ENCODE assay signal across 21 mouse cellular contexts in the genomic region with DNA sequence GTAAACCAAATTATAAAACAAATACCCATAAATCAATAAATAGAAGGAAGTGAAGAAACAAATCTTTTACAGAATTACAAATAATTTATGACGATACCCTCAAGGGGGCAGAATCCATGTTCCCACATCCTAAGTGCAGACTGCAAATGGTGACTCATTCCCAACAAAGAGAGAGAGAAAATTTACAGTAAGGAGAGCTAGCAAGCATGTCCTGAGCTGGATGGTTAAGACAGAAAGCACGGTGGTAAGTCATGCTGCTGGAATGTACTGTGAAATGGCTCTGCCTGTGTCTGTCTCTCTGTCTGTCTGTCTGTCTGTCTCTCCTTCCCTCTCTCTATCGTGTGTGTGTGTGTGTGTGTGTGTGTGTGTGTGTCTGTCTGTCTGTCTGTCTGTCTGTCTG.
DNase-seq lines count a peak whose midpoint lies in the region; ATAC-seq and TF ChIP-seq lines count a peak whose summit lies in the region.
"Had no signal": no experiment of that assay in that cellular context is flagged by ENCODE, and none has a peak within 500 bp of the region (broad histone marks: within the 10 kb centered on the region; RNA-seq: fewer than 3 reads in every experiment).

No protein-coding gene starts in this region.

- H3K9me3 ChIP-seq in kidney, postnatal 0 days (replicated peaks; ENCODE audit: low read length) = no peaks in the 10 kb centered on the region
- H3K9me3 ChIP-seq in stomach, postnatal 0 days (ENCODE audit: control insufficient read depth, low read length) = no peaks in the 10 kb centered on the region
- H3K9me3 ChIP-seq in embryonic facial prominence, embryonic 10.5 days = no peaks in the 10 kb centered on the region
- H3K9me3 ChIP-seq in midbrain, embryonic 16.5 days (replicated peaks; ENCODE audit: control insufficient read depth, low read length, poor library complexity, severe bottlenecking) = no peaks in the 10 kb centered on the region
- H3K9me3 ChIP-seq: embryonic facial prominence, embryonic 15.5 days; forebrain, embryonic 12.5 days; heart, embryonic 13.5 days; hindbrain, embryonic 15.5 days had no signal

- no peaks in the 10 kb centered on the region for H3K27me3 ChIP-seq in kidney, postnatal 0 days (ENCODE audit: insufficient read depth, low read length)
- no peaks in the 10 kb centered on the region for H3K27me3 ChIP-seq in stomach, postnatal 0 days (ENCODE audit: control insufficient read depth, insufficient read depth, low read length)
- H3K27me3 ChIP-seq in embryonic facial prominence, embryonic 10.5 days (replicated peaks; ENCODE audit: low read depth, poor library complexity, severe bottlenecking) = no peaks in the 10 kb centered on the region
- H3K27me3 ChIP-seq in midbrain, embryonic 16.5 days (ENCODE audit: control insufficient read depth, insufficient read depth, low read depth, low read length) = no peaks in the 10 kb centered on the region
- H3K27me3 ChIP-seq: CH12.LX; embryonic facial prominence, embryonic 15.5 days; forebrain, embryonic 12.5 days; heart, embryonic 13.5 days; hindbrain, embryonic 15.5 days had no signal

- H3K9ac ChIP-seq in kidney, postnatal 0 days (ENCODE audit: low read depth, low read length) = no peak overlapping the region
- H3K9ac ChIP-seq in stomach, postnatal 0 days (ENCODE audit: low read length) = no peak overlapping the region
- H3K9ac ChIP-seq in midbrain, embryonic 16.5 days (ENCODE audit: low read depth, low read length) = no peak overlapping the region
- H3K9ac ChIP-seq: embryonic facial prominence, embryonic 15.5 days; forebrain, embryonic 12.5 days; heart, embryonic 13.5 days; hindbrain, embryonic 15.5 days had no signal

- H3K27ac ChIP-seq in kidney, postnatal 0 days = no peak overlapping the region
- H3K27ac ChIP-seq in stomach, postnatal 0 days (replicated peaks) = no peak overlapping the region
- H3K27ac ChIP-seq in embryonic facial prominence, embryonic 10.5 days (replicated peaks) = no peak overlapping the region
- H3K27ac ChIP-seq in midbrain, embryonic 16.5 days (ENCODE audit: low read length) = no peak overlapping the region
- H3K27ac ChIP-seq: embryonic facial prominence, embryonic 15.5 days; forebrain, embryonic 12.5 days; gastrocnemius, adult 2 months; heart, embryonic 13.5 days; hindbrain, embryonic 15.5 days had no signal

- peak; percentile 53 for DNase-seq in kidney, postnatal 0 days (ENCODE audit: low spot score)
- no peak for DNase-seq in kidney, postnatal 25 days
- peak; percentile 63 for DNase-seq in Muller cell, postnatal 12 days (ENCODE audit: inconsistent ontology term)
- peak; percentile 3 for DNase-seq in brain, adult 2 months (ENCODE audit: low read depth, low spot score)
- no peak for DNase-seq in stomach, postnatal 0 days (ENCODE audit: low spot score)
- DNase-seq in embryonic facial prominence, embryonic 10.5 days (ENCODE audit: low spot score) = no peak
- DNase-seq: adrenal gland, postnatal 14 days; cerebellum, adult 18-20 months; cerebellum, adult 9-11 months; cerebellum, postnatal 36 days; gastrocnemius, adult 2 months; gastrocnemius, postnatal 25 days; heart, adult 11 months; heart, postnatal 36 days had no signal

- no peak overlapping the region for H3K4me2 ChIP-seq in kidney, postnatal 0 days (ENCODE audit: low read length)
- H3K4me2 ChIP-seq in stomach, postnatal 0 days (replicated peaks; ENCODE audit: low read depth) = no peak overlapping the region
- no peak overlapping the region for H3K4me2 ChIP-seq in midbrain, embryonic 16.5 days (ENCODE audit: low read length)
- H3K4me2 ChIP-seq: embryonic facial prominence, embryonic 15.5 days; forebrain, embryonic 12.5 days; heart, embryonic 13.5 days; hindbrain, embryonic 15.5 days had no signal

- no peak; the same call in 1 of the 2 replicates for ATAC-seq in kidney, postnatal 0 days (replicated peaks; ENCODE audit: low FRiP score, low read depth)
- ATAC-seq in stomach, postnatal 0 days (ENCODE audit: low FRiP score, low TSS enrichment) = no peak
- no peak for ATAC-seq in midbrain, embryonic 16.5 days
- ATAC-seq: forebrain, embryonic 16.5 days had no signal

- no peak overlapping the region for H3K4me3 ChIP-seq in kidney, postnatal 0 days (replicated peaks; ENCODE audit: low read depth, low read length)
- no peak overlapping the region for H3K4me3 ChIP-seq in stomach, postnatal 0 days (ENCODE audit: low read depth, low read length)
- H3K4me3 ChIP-seq in embryonic facial prominence, embryonic 10.5 days = no peak overlapping the region
- H3K4me3 ChIP-seq in midbrain, embryonic 16.5 days (ENCODE audit: low read depth, low read length) = no peak overlapping the region
- H3K4me3 ChIP-seq: embryonic facial prominence, embryonic 15.5 days; forebrain, embryonic 12.5 days; gastrocnemius, adult 2 months; heart, embryonic 13.5 days; hindbrain, embryonic 15.5 days had no signal

- no peak for TF ChIP-seq EP300 in stomach, postnatal 0 days (optimal IDR thresholded peaks at IDR 0.05)

- no peaks in the 10 kb centered on the region for H3K36me3 ChIP-seq in kidney, postnatal 0 days (ENCODE audit: insufficient read depth, low read length)
- no peaks in the 10 kb centered on the region for H3K36me3 ChIP-seq in stomach, postnatal 0 days (ENCODE audit: control insufficient read depth, insufficient read depth, low read length)
- H3K36me3 ChIP-seq in embryonic facial prominence, embryonic 10.5 days (replicated peaks) = no peaks in the 10 kb centered on the region
- H3K36me3 ChIP-seq in midbrain, embryonic 16.5 days (ENCODE audit: control insufficient read depth, insufficient read depth, low read length) = no peaks in the 10 kb centered on the region
- H3K36me3 ChIP-seq: embryonic facial prominence, embryonic 15.5 days; forebrain, embryonic 12.5 days; heart, embryonic 13.5 days; hindbrain, embryonic 15.5 days had no signal

- no peak for TF ChIP-seq CTCF in kidney, postnatal 0 days (IDR thresholded peaks at IDR 0.05; ENCODE audit: low read depth)
- TF ChIP-seq CTCF in stomach, postnatal 0 days (IDR thresholded peaks at IDR 0.05; ENCODE audit: low read depth) = 0 out of 2 replicates have a peak, but pooled peaks have one; percentile 12

- 66% methylated on average over 3 of the region's 3 CpGs for WGBS in kidney, postnatal 0 days
- WGBS in stomach, postnatal 0 days = 51% methylated on average over 3 of the region's 3 CpGs
- WGBS in embryonic facial prominence, embryonic 10.5 days = 78% methylated on average over 3 of the region's 3 CpGs
- WGBS in midbrain, embryonic 16.5 days = 95% methylated on average over 3 of the region's 3 CpGs

- no peaks in the 10 kb centered on the region for H3K4me1 ChIP-seq in kidney, postnatal 0 days (replicated peaks; ENCODE audit: insufficient read depth, low read length)
- no peaks in the 10 kb centered on the region for H3K4me1 ChIP-seq in stomach, postnatal 0 days (replicated peaks; ENCODE audit: control insufficient read depth, insufficient read depth)
- H3K4me1 ChIP-seq in embryonic facial prominence, embryonic 10.5 days = no peaks in the 10 kb centered on the region
- no peaks in the 10 kb centered on the region for H3K4me1 ChIP-seq in midbrain, embryonic 16.5 days (ENCODE audit: control insufficient read depth, insufficient read depth, low read length)
- H3K4me1 ChIP-seq: embryonic facial prominence, embryonic 15.5 days; forebrain, embryonic 12.5 days; heart, embryonic 13.5 days; hindbrain, embryonic 15.5 days had no signal

Comparison
In these comparisons a context has a peak if more than half of its experiments do, and no peak if none do; other contexts are left out.
1. DNase-seq: peak in kidney, postnatal 0 days (single experiment), Muller cell, postnatal 12 days (single experiment) and brain, adult 2 months (single experiment); none in kidney, postnatal 25 days (0 of 2), stomach, postnatal 0 days (single experiment) and embryonic facial prominence, embryonic 10.5 days (single experiment).